Mouse (Mus musculus) adrenal gland, adult 18-20 months (tissue): ENCODE data around the gene Parp16. TPM values are rescaled to one million over a fixed set of nuclear protein-coding genes. Genes with fewer than 3 reads are reported as not detected.
"Not testable (repeated sequence)": the region's sequence is repeated elsewhere in the genome, so short reads cannot be mapped to it uniquely, and the experiment has no call there.

Experiments
- DNase-seq, 2 experiments: peaks; one replicate each; pipeline ENCODE4 v3.0.0; 2021 to 2022; ENCODE audit warnings: low spot score in 2 of 2
- total RNA-seq, 2 experiments: library from RNA; stranded (reverse); gene quantifications; 1 replicate in 1 of 2; 2 replicates in 1 of 2; pipeline ENCODE4 v1.2.3; 2021

Gene Parp16
- total RNA-seq, 2 experiments from 2014 or later: 12.0 to 15.3 TPM

GRCm38 (mm10) chr9:65207041-65207815 lies 12.1 kb downstream of the Parp16 start:
- not testable (repeated sequence) for DNase-seq

GRCm38 (mm10) chr9:65208293-65209179 lies 13.4 kb downstream of the Parp16 start:
- no peak for DNase-seq

- DNase-seq: no peak
Measured at GRCm38 (mm10) chr9:65211598-65211997, 16.4 kb downstream of the Parp16 start.

- no peak for DNase-seq
Measured at GRCm38 (mm10) chr9:65214425-65214777, 19.2 kb downstream of the Parp16 start.

GRCm38 (mm10) chr9:65214778-65215493 lies 19.8 kb downstream of the Parp16 start:
- peak; percentile 88 for DNase-seq

- no peak for DNase-seq
Measured at GRCm38 (mm10) chr9:65215494-65216126, 20.5 kb downstream of the Parp16 start.

GRCm38 (mm10) chr9:65216972-65217371 lies 21.8 kb downstream of the Parp16 start:
- no peak for DNase-seq

GRCm38 (mm10) chr9:65217661-65218060 lies 22.5 kb downstream of the Parp16 start:
- DNase-seq: peak in 1 of 2 experiments; percentile 37

- no peak for DNase-seq
Measured at GRCm38 (mm10) chr9:65218916-65219315, 23.8 kb downstream of the Parp16 start.

- DNase-seq: not testable (repeated sequence)
Measured at GRCm38 (mm10) chr9:65220398-65220797, 25.2 kb downstream of the Parp16 start.

GRCm38 (mm10) chr9:65223927-65224326 lies 28.8 kb downstream of the Parp16 start:
- DNase-seq: no peak

- DNase-seq: peak in 1 of 2 experiments; percentile 43
Measured at GRCm38 (mm10) chr9:65225795-65226194, 30.6 kb downstream of the Parp16 start.

GRCm38 (mm10) chr9:65230250-65230649 lies 35.1 kb downstream of the Parp16 start:
- no peak for DNase-seq

GRCm38 (mm10) chr9:65231284-65231683 lies 36.1 kb downstream of the Parp16 start:
- DNase-seq: no peak

GRCm38 (mm10) chr9:65233243-65233985 lies 38.3 kb downstream of the Parp16 start:
- DNase-seq: no peak

GRCm38 (mm10) chr9:65234734-65235133 lies 39.6 kb downstream of the Parp16 start:
- no peak for DNase-seq

- DNase-seq: no peak
Measured at GRCm38 (mm10) chr9:65235601-65236000, 40.4 kb downstream of the Parp16 start.

- no peak for DNase-seq
Measured at GRCm38 (mm10) chr9:65237616-65238015, 42.5 kb downstream of the Parp16 start.

GRCm38 (mm10) chr9:65238191-65238760 lies 43.1 kb downstream of the Parp16 start:
- no peak for DNase-seq

GRCm38 (mm10) chr9:65239176-65239575 lies 44.0 kb downstream of the Parp16 start:
- no peak for DNase-seq
